16 mouse cellular contexts compared by ENCODE assay signal in genomic region chr1:89728481-89728880, GRCm38 (mm10).
"Had no signal": no experiment of that assay in that cellular context is flagged by ENCODE, and none has a peak within 500 bp of the region (broad histone marks: within the 10 kb centered on the region; RNA-seq: fewer than 3 reads in every experiment).

No protein-coding gene starts in this region.

- DNase-seq: heart, postnatal 10 days; heart, postnatal 14 days; heart, postnatal 36 days; heart, postnatal 4 days; kidney, adult 11 months; kidney, adult 18-20 months; kidney, adult 2 months; kidney, adult 8-10 months; kidney, adult 9 months; kidney, postnatal 10 days; kidney, postnatal 14 days; kidney, postnatal 25 days; kidney, postnatal 36 days; kidney, postnatal 4 days; layer of hippocampus, adult 9-11 months; layer of hippocampus, postnatal 36 days had no signal
